Mouse (Mus musculus) regulatory T cell (primary cell): Measurements from ENCODE around the gene Gm17693.

Source experiments
- in situ Hi-C: fragments of 300-600 bp; cut with MboI, MseI; formaldehyde crosslinking; loops from one replicate; pipeline ENCODE4 v1.15.1; 2025; ENCODE audit warnings: high pct_unique_total_duplicates

Gm17693 gene

GRCm38 (mm10) chrX:125705144-125705543 is at the start of gene Gm17693:
Gene Gm17693 (plus strand): TSS chrX:125705444.
- in situ Hi-C loops: loop anchor here (25.0 kb wide), 2 partner anchors 332 to 1493 kb away; no protein-coding TSS in a partner anchor
